Mouse (Mus musculus) MEL (cell line): ENCODE data around the gene Dcun1d2.

Source experiments
- CTCF ChIP-seq, 3 experiments: IDR thresholded peaks in 2 of 3; conservative IDR thresholded peaks in 1 of 3; 2 replicates each; pipeline ENCODE4 v1.5.1; 2011 to 2012; ENCODE audit warnings: low read length in 3 of 3, low read depth in 2 of 3, mild to moderate bottlenecking in 2 of 3, improper control_type of control experiment in 1 of 3, inconsistent platforms in 1 of 3, mixed read lengths in 1 of 3, moderate library complexity in 1 of 3; ENCODE audit not compliant: control insufficient read depth in 1 of 3, insufficient read depth in 1 of 3, poor library complexity in 1 of 3, severe bottlenecking in 1 of 3
- EP300 ChIP-seq, 2 experiments: IDR thresholded peaks; 2 replicates each; pipeline ENCODE4 v1.6.1; 2011; ENCODE audit warnings: improper control_type of control experiment in 2 of 2, low read length in 2 of 2, low read depth in 1 of 2, mild to moderate bottlenecking in 1 of 2
- HCFC1 ChIP-seq: IDR thresholded peaks from 2 replicates; pipeline ENCODE4 v1.6.1; 2012; ENCODE audit warnings: low read depth, mild to moderate bottlenecking, inconsistent platforms, low read length, improper control_type of control experiment, moderate library complexity
- MEF2A ChIP-seq: IDR thresholded peaks from 2 replicates; pipeline ENCODE4 v1.6.1; 2014; ENCODE audit warnings: low read depth, mild to moderate bottlenecking, inconsistent platforms, low read length, improper control_type of control experiment; ENCODE audit not compliant: poor library complexity, insufficient replicate concordance, severe bottlenecking; ENCODE audit errors: extremely low read depth
- POLR2A ChIP-seq, 2 experiments: IDR thresholded peaks; 2 replicates each; pipeline ENCODE4 v1.6.1; 2011 to 2012; ENCODE audit warnings: low read length in 2 of 2, mild to moderate bottlenecking in 2 of 2, control low read depth in 1 of 2, improper control_type of control experiment in 1 of 2, low read depth in 1 of 2, moderate library complexity in 1 of 2; ENCODE audit not compliant: control insufficient read depth in 1 of 2, insufficient read depth in 1 of 2, poor library complexity in 1 of 2
- SMC3 ChIP-seq: IDR thresholded peaks from 2 replicates; pipeline ENCODE4 v1.6.1; 2011; ENCODE audit warnings: low read depth, low read length, improper control_type of control experiment
- USF2 ChIP-seq, 2 experiments: IDR thresholded peaks; 2 replicates each; pipeline ENCODE4 v1.6.1; 2011 to 2012; ENCODE audit warnings: improper control_type of control experiment in 2 of 2, low read length in 2 of 2, borderline replicate concordance in 1 of 2, inconsistent platforms in 1 of 2, low read depth in 1 of 2, mild to moderate bottlenecking in 1 of 2; ENCODE audit not compliant: insufficient read depth in 1 of 2
- ZMIZ1 ChIP-seq: IDR thresholded peaks from 2 replicates; pipeline ENCODE4 v1.6.1; 2012; ENCODE audit warnings: low read depth, mild to moderate bottlenecking, inconsistent platforms, low read length, improper control_type of control experiment, moderate library complexity

DNA sequence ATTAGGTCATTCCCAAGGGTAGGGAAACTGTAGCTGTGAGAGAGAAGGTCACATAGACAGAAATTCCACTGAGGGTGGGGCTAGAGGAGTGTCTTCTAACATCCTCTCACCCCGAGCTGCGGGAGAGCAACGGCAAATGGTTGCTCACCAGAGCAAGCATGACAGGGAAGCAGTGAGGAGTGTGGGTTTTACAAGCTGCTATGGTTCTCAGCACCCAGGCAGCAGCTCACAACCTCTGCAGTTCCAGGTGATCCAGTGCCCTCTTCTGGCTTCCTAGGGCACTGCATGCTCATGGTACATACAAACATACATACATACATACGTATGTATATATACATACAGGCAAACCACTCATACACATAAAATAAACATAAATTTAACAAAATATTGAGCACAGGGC is 18.0 kb upstream of the Dcun1d2 start:
- TF ChIP-seq CTCF (IDR thresholded peaks at IDR 0.05 in 2 of 3, conservative IDR thresholded peaks at IDR 0.05 in 1 of 3; ENCODE audit: control insufficient read depth in 1 of 3, insufficient read depth in 1 of 3, low read depth in 2 of 3, low read length in 3 of 3, poor library complexity in 1 of 3, severe bottlenecking in 1 of 3) (peak; percentile 14 to 36 (median 27)), MEF2A (no peak), SMC3 (no peak), HCFC1 (no peak), EP300 (IDR thresholded peaks at IDR 0.05; ENCODE audit: low read depth in 1 of 2, low read length in 2 of 2) (no peak), POLR2A (IDR thresholded peaks at IDR 0.05; ENCODE audit: control insufficient read depth in 1 of 2, insufficient read depth in 1 of 2, low read depth in 1 of 2, low read length in 2 of 2, poor library complexity in 1 of 2) (no peak), ZMIZ1 (no peak), USF2 (IDR thresholded peaks at IDR 0.05; ENCODE audit: borderline replicate concordance in 1 of 2, insufficient read depth in 1 of 2, low read depth in 1 of 2, low read length in 2 of 2) (no peak)
